Mouse (Mus musculus) mouse embryonic stem cell (cell line): Measurements from ENCODE around the gene Scgb2b19.
"Not testable (repeated sequence)": the region's sequence is repeated elsewhere in the genome, so short reads cannot be mapped to it uniquely, and the experiment has no call there.

Experiments used
- in situ Hi-C, 2 experiments: fragments of 300-500 bp; cut with MboI; formaldehyde crosslinking; loops; 1 replicate in 1 of 2; 3 replicates in 1 of 2; pipeline ENCODE4 v1.14.3; 2019 to 2020; ENCODE audit warnings: low sequenced_read_pairs in 2 of 2, low pct_unique_long_range_greater_than_20kb in 1 of 2, mixed read lengths in 1 of 2; ENCODE audit not compliant: unreplicated experiment in 1 of 2

Scgb2b19 gene

DNA sequence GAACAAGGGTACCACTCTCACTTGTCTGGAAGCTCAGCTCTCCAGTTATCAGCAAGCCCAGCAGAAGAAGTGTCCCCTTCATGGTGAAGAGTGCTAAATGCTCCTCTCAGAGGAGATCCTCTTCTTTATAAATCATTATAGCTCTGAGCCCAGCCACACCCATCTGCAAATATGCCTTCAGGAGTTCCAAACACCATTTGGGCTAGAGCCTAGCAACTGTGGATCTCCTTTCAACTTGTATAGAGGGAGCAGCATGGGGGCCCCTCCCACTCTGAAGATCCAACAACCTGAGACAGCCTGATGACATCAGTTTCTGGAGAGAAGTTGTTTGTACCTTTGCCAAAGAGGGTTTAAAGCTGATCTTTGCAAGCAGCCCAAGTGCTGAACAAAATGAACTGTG is at the start of gene Scgb2b19:
TSS of gene Scgb2b19 (minus strand) at position 101 of the 400 bp plus-strand sequence.
- in situ Hi-C loops, result not testable (repeated sequence)

- in situ Hi-C loops, result not testable (repeated sequence)
These were observed 6.9 kb upstream of the Scgb2b19 start, which contains the start of gene Scgb1b19 for GRCm38 (mm10) chr7:33286991-33287390. TSS of gene Scgb1b19 (plus strand) at chr7:33287291.
